25 mouse cellular contexts compared by ENCODE assay signal in genomic region chr16:93417831-93418230, GRCm38 (mm10).
DNase-seq lines count a peak whose midpoint lies in the region; ATAC-seq lines count a peak whose summit lies in the region.
"Had no signal": no experiment of that assay in that cellular context is flagged by ENCODE, and none has a peak within 500 bp of the region (broad histone marks: within the 10 kb centered on the region; RNA-seq: fewer than 3 reads in every experiment).

No protein-coding gene starts in this region.

- H3K4me1 ChIP-seq in embryonic facial prominence, embryonic 13.5 days, result peaks cover 37% of the 10 kb centered on the region
- peaks cover 14% of the 10 kb centered on the region for H3K4me1 ChIP-seq in embryonic facial prominence, embryonic 10.5 days
- H3K4me1 ChIP-seq in hindbrain, embryonic 10.5 days (replicated peaks), result peaks cover 8% of the 10 kb centered on the region
- H3K4me1 ChIP-seq in hindbrain, embryonic 16.5 days (ENCODE audit: control insufficient read depth, insufficient read depth, low read depth, low read length), result no peaks in the 10 kb centered on the region; the same call in none of the 2 replicates
- peaks cover 40% of the 10 kb centered on the region for H3K4me1 ChIP-seq in liver, embryonic 13.5 days (replicated peaks)
- peaks cover 11% of the 10 kb centered on the region for H3K4me1 ChIP-seq in liver, embryonic 16.5 days (ENCODE audit: control insufficient read depth, low read depth, low read length)

- H3K4me2 ChIP-seq in embryonic facial prominence, embryonic 13.5 days, result no peak overlapping the region
- no peak overlapping the region for H3K4me2 ChIP-seq in hindbrain, embryonic 16.5 days (ENCODE audit: low read length)
- peak overlapping the region; percentile 46 for H3K4me2 ChIP-seq in liver, embryonic 13.5 days
- H3K4me2 ChIP-seq in liver, embryonic 16.5 days (ENCODE audit: low read depth, low read length), result 0 out of 2 replicates have a peak overlapping the region, but pooled peaks have one; percentile 10
- H3K4me2 ChIP-seq: embryonic facial prominence, embryonic 12.5 days; heart, embryonic 12.5 days; heart, embryonic 15.5 days; hindbrain, embryonic 12.5 days; hindbrain, embryonic 15.5 days had no signal

- WGBS in embryonic facial prominence, embryonic 13.5 days, result 82% methylated on average over 8 of the region's 8 CpGs
- 88% methylated on average over 8 of the region's 8 CpGs for WGBS in embryonic facial prominence, embryonic 10.5 days
- WGBS in hindbrain, embryonic 10.5 days, result 86% methylated on average over 8 of the region's 8 CpGs
- WGBS in hindbrain, embryonic 16.5 days, result 88% methylated on average over 8 of the region's 8 CpGs
- 57% methylated on average over 8 of the region's 8 CpGs for WGBS in liver, embryonic 13.5 days (ENCODE audit: insufficient replicate concordance)
- 54% methylated on average over 8 of the region's 8 CpGs for WGBS in liver, embryonic 16.5 days (ENCODE audit: insufficient replicate concordance)

- DNase-seq in embryonic facial prominence, embryonic 10.5 days (ENCODE audit: low spot score), result no peak
- DNase-seq in hindbrain, embryonic 10.5 days (ENCODE audit: low spot score), result no peak
- no peak for DNase-seq in liver, embryonic 13.5 days
- DNase-seq in embryo, embryonic 11 days, result no peak
- DNase-seq: adrenal gland, adult 8-10 months; adrenal gland, postnatal 25 days; cerebellum, adult 11-12 months; cerebellum, adult 8-10 months; cerebellum, postnatal 36 days; forebrain, postnatal 0 days; gastrocnemius, adult 2 months; gastrocnemius, postnatal 14 days; heart, adult 18-20 months; heart, postnatal 10 days; heart, postnatal 4 days had no signal

- H3K27ac ChIP-seq in embryonic facial prominence, embryonic 13.5 days, result peak overlapping the region; percentile 86
- H3K27ac ChIP-seq in embryonic facial prominence, embryonic 10.5 days (replicated peaks), result no peak overlapping the region
- H3K27ac ChIP-seq in hindbrain, embryonic 10.5 days, result peak overlapping the region; percentile 24; the same call in 1 of the 2 replicates
- no peak overlapping the region for H3K27ac ChIP-seq in hindbrain, embryonic 16.5 days (ENCODE audit: low read depth, low read length)
- H3K27ac ChIP-seq in liver, embryonic 13.5 days, result peak overlapping the region; percentile 97
- H3K27ac ChIP-seq in liver, embryonic 16.5 days (ENCODE audit: low read length), result peak overlapping the region; percentile 32; the same call in 1 of the 2 replicates
- H3K27ac ChIP-seq: gastrocnemius, adult 2 months; heart, embryonic 15.5 days; hindbrain, embryonic 12.5 days; hindbrain, embryonic 15.5 days had no signal

- H3K9ac ChIP-seq in embryonic facial prominence, embryonic 13.5 days, result no peak overlapping the region
- H3K9ac ChIP-seq in hindbrain, embryonic 16.5 days (ENCODE audit: low read depth, low read length), result no peak overlapping the region
- peak overlapping the region; percentile 52 for H3K9ac ChIP-seq in liver, embryonic 13.5 days
- H3K9ac ChIP-seq in liver, embryonic 16.5 days (ENCODE audit: low read depth, low read length), result no peak overlapping the region
- H3K9ac ChIP-seq: embryonic facial prominence, embryonic 12.5 days; forebrain, postnatal 0 days; heart, embryonic 12.5 days; heart, embryonic 15.5 days; hindbrain, embryonic 12.5 days; hindbrain, embryonic 15.5 days had no signal

- peaks cover 5% of the 10 kb centered on the region; the same call in 1 of the 2 replicates for H3K27me3 ChIP-seq in embryonic facial prominence, embryonic 13.5 days
- 0 out of 2 replicates have a peak, but pooled peaks cover 2% of the 10 kb centered on the region for H3K27me3 ChIP-seq in embryonic facial prominence, embryonic 10.5 days (replicated peaks; ENCODE audit: low read depth, poor library complexity, severe bottlenecking)
- peaks cover 1% of the 10 kb centered on the region; the same call in 1 of the 2 replicates for H3K27me3 ChIP-seq in hindbrain, embryonic 10.5 days (ENCODE audit: insufficient read depth, poor library complexity, severe bottlenecking)
- no peaks in the 10 kb centered on the region for H3K27me3 ChIP-seq in hindbrain, embryonic 16.5 days (replicated peaks; ENCODE audit: control insufficient read depth, insufficient read depth, low read length)
- H3K27me3 ChIP-seq in liver, embryonic 13.5 days, result 0 out of 2 replicates have a peak, but pooled peaks cover under 1% of the 10 kb centered on the region
- no peaks in the 10 kb centered on the region for H3K27me3 ChIP-seq in liver, embryonic 16.5 days (ENCODE audit: control insufficient read depth, insufficient read depth, low read depth, low read length)

- no peaks in the 10 kb centered on the region for H3K9me3 ChIP-seq in embryonic facial prominence, embryonic 13.5 days
- no peaks in the 10 kb centered on the region for H3K9me3 ChIP-seq in embryonic facial prominence, embryonic 10.5 days
- no peaks in the 10 kb centered on the region for H3K9me3 ChIP-seq in hindbrain, embryonic 10.5 days
- H3K9me3 ChIP-seq in hindbrain, embryonic 16.5 days (ENCODE audit: control insufficient read depth, low read length), result no peaks in the 10 kb centered on the region
- H3K9me3 ChIP-seq in liver, embryonic 13.5 days (replicated peaks), result no peaks in the 10 kb centered on the region
- H3K9me3 ChIP-seq in liver, embryonic 16.5 days (replicated peaks; ENCODE audit: control insufficient read depth, low read length), result no peaks in the 10 kb centered on the region
- H3K9me3 ChIP-seq: embryonic facial prominence, embryonic 12.5 days; heart, embryonic 12.5 days; heart, embryonic 15.5 days; hindbrain, embryonic 12.5 days; hindbrain, embryonic 15.5 days had no signal

- H3K36me3 ChIP-seq in embryonic facial prominence, embryonic 13.5 days, result no peaks in the 10 kb centered on the region
- no peaks in the 10 kb centered on the region for H3K36me3 ChIP-seq in embryonic facial prominence, embryonic 10.5 days (replicated peaks)
- H3K36me3 ChIP-seq in hindbrain, embryonic 10.5 days, result no peaks in the 10 kb centered on the region
- H3K36me3 ChIP-seq in hindbrain, embryonic 16.5 days (ENCODE audit: control insufficient read depth, insufficient read depth, low read length), result no peaks in the 10 kb centered on the region
- H3K36me3 ChIP-seq in liver, embryonic 13.5 days, result no peaks in the 10 kb centered on the region
- H3K36me3 ChIP-seq in liver, embryonic 16.5 days (ENCODE audit: control insufficient read depth, insufficient read depth), result no peaks in the 10 kb centered on the region
- H3K36me3 ChIP-seq: embryonic facial prominence, embryonic 12.5 days; heart, embryonic 12.5 days; heart, embryonic 15.5 days; hindbrain, embryonic 12.5 days; hindbrain, embryonic 15.5 days had no signal

- ATAC-seq in embryonic facial prominence, embryonic 13.5 days (ENCODE audit: insufficient number of reproducible peaks, insufficient read depth, low FRiP score, low TSS enrichment, low read depth), result no peak
- ATAC-seq in hindbrain, embryonic 16.5 days, result no peak
- ATAC-seq in liver, embryonic 13.5 days (ENCODE audit: low read depth), result peak; percentile 61
- peak; percentile 46 for ATAC-seq in liver, embryonic 16.5 days (ENCODE audit: low read depth)
- ATAC-seq: activated CD4-positive, CD25-positive, alpha-beta regulatory T cell, adult 4 months; forebrain, embryonic 14.5 days; forebrain, postnatal 0 days had no signal

- no peak overlapping the region for H3K4me3 ChIP-seq in embryonic facial prominence, embryonic 13.5 days
- no peak overlapping the region for H3K4me3 ChIP-seq in embryonic facial prominence, embryonic 10.5 days
- no peak overlapping the region for H3K4me3 ChIP-seq in hindbrain, embryonic 10.5 days
- H3K4me3 ChIP-seq in hindbrain, embryonic 16.5 days (ENCODE audit: low read length), result no peak overlapping the region
- H3K4me3 ChIP-seq in liver, embryonic 13.5 days (replicated peaks), result no peak overlapping the region
- no peak overlapping the region for H3K4me3 ChIP-seq in liver, embryonic 16.5 days (ENCODE audit: low read depth, low read length)
- H3K4me3 ChIP-seq: embryonic facial prominence, embryonic 12.5 days; gastrocnemius, adult 2 months; heart, embryonic 12.5 days; heart, embryonic 15.5 days; hindbrain, embryonic 12.5 days; hindbrain, embryonic 15.5 days had no signal

Comparison
In these comparisons a context has a peak if more than half of its experiments do, and no peak if none do; other contexts are left out.
1. H3K27ac ChIP-seq: peak in embryonic facial prominence, embryonic 13.5 days (single experiment), hindbrain, embryonic 10.5 days (single experiment), liver, embryonic 13.5 days (single experiment) and liver, embryonic 16.5 days (single experiment); none in embryonic facial prominence, embryonic 10.5 days (single experiment) and hindbrain, embryonic 16.5 days (single experiment).
2. ATAC-seq: peak in liver, embryonic 13.5 days (single experiment) and liver, embryonic 16.5 days (single experiment); none in embryonic facial prominence, embryonic 13.5 days (single experiment) and hindbrain, embryonic 16.5 days (single experiment).
3. H3K4me2 ChIP-seq: peak in liver, embryonic 13.5 days (single experiment) and liver, embryonic 16.5 days (single experiment); none in embryonic facial prominence, embryonic 13.5 days (single experiment) and hindbrain, embryonic 16.5 days (single experiment).